Mouse (Mus musculus) forebrain, postnatal 0 days (tissue): ENCODE data around the gene Gnaq. TPM values are rescaled to one million over a fixed set of nuclear protein-coding genes. Genes with fewer than 3 reads are reported as not detected.

Experiments used
- ATAC-seq: fragments of 200-750 bp; cut with Nextera tagmentation; 2 replicates; pipeline ENCODE4 v1.8.0; 2017; ENCODE audit warnings: mild to moderate bottlenecking, moderate library complexity
- DNase-seq: peaks from one replicate; pipeline ENCODE4 v3.0.0-alpha.2; 2015
- H3K27ac ChIP-seq: fragments of 300-500 bp; sonication (generic); 2 replicates; pipeline ENCODE4 v1.5.1; 2014; ENCODE audit warnings: low read depth, mild to moderate bottlenecking, antibody characterized with exemption, low read length, moderate library complexity, mixed read lengths
- H3K27me3 ChIP-seq: fragments of 300-500 bp; sonication (generic); 2 replicates; pipeline ENCODE4 v1.6.1; 2014; ENCODE audit warnings: mild to moderate bottlenecking, low read length, mixed read lengths; ENCODE audit not compliant: insufficient read depth
- H3K36me3 ChIP-seq: fragments of 300-500 bp; sonication (generic); 2 replicates; pipeline ENCODE4 v1.6.1; 2014; ENCODE audit warnings: mild to moderate bottlenecking, moderate library complexity; ENCODE audit not compliant: insufficient read depth
- H3K4me1 ChIP-seq: fragments of 300-500 bp; sonication (generic); 2 replicates; pipeline ENCODE4 v1.6.1; 2014; ENCODE audit warnings: antibody characterized with exemption; ENCODE audit not compliant: insufficient read depth
- H3K4me2 ChIP-seq: fragments of 300-500 bp; sonication (generic); 2 replicates; pipeline ENCODE4 v1.6.1; 2014; ENCODE audit warnings: low read depth, mild to moderate bottlenecking, moderate library complexity
- H3K4me3 ChIP-seq: fragments of 300-500 bp; sonication (generic); 2 replicates; pipeline ENCODE4 v1.5.1; 2014; ENCODE audit warnings: low read depth, low read length, mixed read lengths
- H3K9ac ChIP-seq: fragments of 300-500 bp; sonication (generic); 2 replicates; pipeline ENCODE4 v1.6.1; 2014; ENCODE audit warnings: mild to moderate bottlenecking
- H3K9me3 ChIP-seq: fragments of 300-500 bp; sonication (generic); 2 replicates; pipeline ENCODE4 v1.6.1; 2016; ENCODE audit warnings: low read length
- CTCF ChIP-seq: sonication (generic); IDR thresholded peaks from 2 replicates; pipeline ENCODE4 v1.5.1; 2016; ENCODE audit warnings: antibody characterized with exemption, control low read depth, low read depth
- WGBS: fragments of 180-500 bp; shearing (Covaris S2); extraction: QIAGEN DNeasy Blood & Tissue Kit; methylation state at CpG from one replicate; pipeline ENCODE4 v1.1.7; 2014; 5-methylcytosine and 5-hydroxymethylcytosine counted together
- polyA plus RNA-seq: library from polyadenylated mRNA; unstranded; fragments of >200 nt; fragmentation: Nextera tagmentation; extraction: Ambion mirVana; gene quantifications from 2 replicates; pipeline ENCODE4 v1.2.1, GENCODE M21; 2015
- total RNA-seq: library from RNA; depleted of rRNA; stranded (reverse); fragments of >200 nt; gene quantifications from 2 replicates; pipeline ENCODE4 v1.2.3, GENCODE M21; 2014

Gnaq gene
- total and polyA plus RNA-seq, 2 experiments from 2014 or later, result 94.2 to 143 TPM

DNA sequence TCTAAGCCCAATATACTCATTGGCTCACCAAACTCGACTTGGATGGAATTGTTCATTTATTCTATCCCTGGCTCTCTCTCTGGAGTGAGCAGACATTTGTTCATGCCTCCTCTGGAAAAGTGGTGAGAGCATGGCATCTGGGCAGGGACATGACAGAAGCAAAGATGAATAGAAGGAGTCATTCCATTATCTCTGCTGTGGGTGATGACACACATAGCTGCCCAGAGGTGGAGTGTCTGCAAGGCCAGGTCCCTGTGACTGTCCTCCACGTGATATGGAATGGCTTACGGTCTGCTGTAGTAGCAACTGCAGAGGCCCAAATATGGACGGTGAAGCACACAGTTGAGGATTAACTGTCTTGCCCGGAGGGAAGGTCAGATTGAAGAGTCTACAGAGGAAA is 261.8 kb downstream of the Gnaq start:
- WGBS, result 93% methylated on average over 5 of the region's 5 CpGs
- Histone ChIP-seq H3K9me3 (no peaks in the 10 kb centered on the region), H3K9ac (no peak overlapping the region), H3K27ac (no peak overlapping the region), H3K36me3 (no peaks in the 10 kb centered on the region; the same call in 1 of the 2 replicates), H3K4me2 (no peak overlapping the region), H3K27me3 (no peaks in the 10 kb centered on the region), H3K4me1 (no peaks in the 10 kb centered on the region), H3K4me3 (no peak overlapping the region)
- DNase-seq, result no peak
- no peak for ATAC-seq
- no peak for TF ChIP-seq CTCF

DNA sequence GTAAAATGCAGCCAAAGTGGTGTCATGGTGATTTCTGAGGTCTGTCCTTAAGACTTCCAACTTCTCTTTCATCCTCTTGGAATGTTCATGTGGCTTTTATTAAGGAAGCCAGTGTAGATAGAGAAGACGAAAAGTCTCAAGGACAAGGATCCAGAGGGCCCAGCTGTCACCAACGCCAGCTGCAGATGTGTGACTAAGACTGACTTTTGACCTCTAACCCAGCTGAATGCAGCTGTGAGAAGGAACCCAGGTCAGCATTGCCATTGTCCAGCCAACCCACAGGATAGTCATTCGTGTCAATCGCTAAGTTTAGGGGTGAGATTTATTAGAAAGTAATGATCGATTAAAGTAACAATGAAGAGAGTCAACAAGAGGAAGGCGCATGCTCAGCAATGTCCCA is 270.5 kb downstream of the Gnaq start:
- no peak overlapping the region for H3K9ac ChIP-seq
- H3K27ac ChIP-seq, result no peak overlapping the region
- H3K4me1 ChIP-seq, result no peaks in the 10 kb centered on the region
- H3K9me3 ChIP-seq, result no peaks in the 10 kb centered on the region
- H3K4me2 ChIP-seq, result no peak overlapping the region
- ATAC-seq (no peak), DNase-seq (no peak)
- TF ChIP-seq CTCF, result no peak
- no peak overlapping the region for H3K4me3 ChIP-seq
- no peaks in the 10 kb centered on the region for H3K27me3 ChIP-seq
- WGBS, result 93% methylated on average over 6 of the region's 6 CpGs
- no peaks in the 10 kb centered on the region for H3K36me3 ChIP-seq

DNA sequence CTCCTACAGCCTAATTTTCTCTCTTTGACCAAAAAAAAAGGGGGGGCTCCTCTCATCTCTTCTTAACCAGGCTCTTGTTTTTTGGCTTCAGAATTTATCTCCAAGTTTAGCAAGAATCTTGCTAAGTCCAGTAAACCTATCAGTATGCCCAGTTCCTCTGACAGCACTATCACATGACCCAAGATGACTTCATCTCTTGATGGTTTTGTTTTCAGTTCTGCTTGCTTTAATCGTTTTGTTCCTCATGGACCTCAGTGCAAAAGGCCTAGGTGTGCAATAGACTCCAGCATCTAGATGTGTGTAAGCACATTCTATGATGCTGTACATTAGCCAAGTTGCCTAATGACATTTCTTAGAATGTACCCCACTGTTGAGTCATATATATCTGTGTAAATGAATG is 275.1 kb downstream of the Gnaq start:
- 84% methylated on average over 1 of the region's 1 CpGs for WGBS
- Histone ChIP-seq H3K27me3 (no peaks in the 10 kb centered on the region), H3K27ac (no peak overlapping the region), H3K4me1 (no peaks in the 10 kb centered on the region), H3K9ac (no peak overlapping the region), H3K36me3 (no peaks in the 10 kb centered on the region), H3K4me2 (no peak overlapping the region), H3K9me3 (no peaks in the 10 kb centered on the region), H3K4me3 (no peak overlapping the region)
- ATAC-seq (no peak), DNase-seq (no peak)
- TF ChIP-seq CTCF, result no peak

DNA sequence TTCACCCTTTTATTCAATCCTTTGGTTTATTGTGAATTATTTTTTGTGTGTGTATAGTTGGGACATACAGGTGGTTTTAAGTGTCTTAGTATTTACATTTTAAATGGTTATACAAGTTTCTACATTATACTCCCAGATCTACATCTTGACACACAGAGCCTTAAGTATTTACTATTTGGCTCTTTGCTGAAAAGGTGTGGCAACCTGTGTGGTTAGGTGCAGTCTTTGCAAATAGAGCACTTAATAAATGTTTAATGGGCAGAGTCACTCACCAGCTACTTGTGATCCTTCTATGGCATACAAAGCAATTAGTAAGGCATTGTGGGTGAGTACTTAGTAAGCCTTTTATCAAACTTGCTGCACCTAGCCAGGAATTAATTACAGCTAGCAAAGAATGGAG is 278.7 kb downstream of the Gnaq start:
- Histone ChIP-seq H3K4me2 (no peak overlapping the region), H3K27ac (no peak overlapping the region), H3K9ac (no peak overlapping the region), H3K9me3 (no peaks in the 10 kb centered on the region), H3K4me3 (no peak overlapping the region), H3K4me1 (no peaks in the 10 kb centered on the region), H3K27me3 (no peaks in the 10 kb centered on the region), H3K36me3 (no peaks in the 10 kb centered on the region)
- no peak for DNase-seq
- TF ChIP-seq CTCF, result no peak
- ATAC-seq, result no peak

DNA sequence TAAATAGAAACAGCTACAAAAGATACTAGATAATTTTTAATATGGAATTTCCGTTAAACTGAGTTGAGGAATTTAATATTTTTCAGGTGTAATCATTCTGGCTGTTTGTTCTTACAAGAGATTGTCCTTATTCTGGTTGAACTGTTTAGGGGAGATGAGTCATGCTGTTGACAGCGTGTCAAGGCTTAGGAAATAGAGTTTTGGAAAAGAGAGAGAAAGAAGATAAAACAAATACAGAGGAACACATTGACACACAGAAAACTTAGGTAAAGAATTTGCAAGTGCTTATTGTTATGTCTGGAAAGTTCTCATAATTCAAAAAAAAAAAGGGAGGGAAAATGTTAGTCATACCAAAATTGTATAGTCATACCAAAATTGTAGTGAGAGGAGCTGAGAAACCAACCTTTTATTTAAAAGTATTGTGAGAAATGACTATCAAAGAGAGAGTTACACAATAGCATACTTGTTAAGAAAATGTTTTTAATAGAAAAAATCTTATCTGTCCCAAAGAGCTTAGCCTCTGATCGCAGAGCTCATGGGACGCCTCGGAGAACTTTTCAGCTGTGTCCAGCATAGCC is 285.5 kb downstream of the Gnaq start:
- no peak for ATAC-seq
- Histone ChIP-seq H3K27me3 (no peaks in the 10 kb centered on the region), H3K36me3 (no peaks in the 10 kb centered on the region), H3K4me2 (no peak overlapping the region), H3K9ac (no peak overlapping the region), H3K27ac (no peak overlapping the region), H3K9me3 (no peaks in the 10 kb centered on the region), H3K4me3 (no peak overlapping the region), H3K4me1 (no peaks in the 10 kb centered on the region)
- DNase-seq, result no peak
- TF ChIP-seq CTCF, result no peak
- WGBS, result 96% methylated on average over 5 of the region's 5 CpGs

DNA sequence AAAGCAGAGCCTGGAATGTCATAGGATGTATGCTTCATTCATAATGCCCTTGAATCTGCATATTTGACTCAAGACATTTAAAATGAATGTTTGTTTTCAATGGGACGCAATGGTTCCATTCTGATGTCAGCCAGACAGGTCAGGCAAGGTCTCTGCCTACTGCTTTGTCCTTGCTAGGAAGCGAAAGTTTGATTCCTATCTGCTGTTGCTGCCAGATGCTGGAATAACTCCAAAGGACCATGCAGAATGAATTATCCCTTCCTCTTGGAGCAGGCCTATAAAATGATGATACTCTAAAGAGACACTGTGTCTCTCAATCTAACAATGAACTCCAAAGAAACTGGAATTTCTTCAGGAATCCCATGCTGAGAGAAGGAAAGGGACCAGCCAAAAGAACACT is 293.0 kb downstream of the Gnaq start:
- no peaks in the 10 kb centered on the region for H3K4me1 ChIP-seq
- H3K27me3 ChIP-seq, result no peaks in the 10 kb centered on the region
- no peak overlapping the region for H3K4me3 ChIP-seq
- no peak overlapping the region for H3K4me2 ChIP-seq
- H3K9me3 ChIP-seq, result 0 out of 2 replicates have a peak, but pooled peaks cover 3% of the 10 kb centered on the region
- no peak overlapping the region for H3K27ac ChIP-seq
- ATAC-seq, result no peak
- no peaks in the 10 kb centered on the region for H3K36me3 ChIP-seq
- no peak for DNase-seq
- TF ChIP-seq CTCF, result no peak
- no peak overlapping the region for H3K9ac ChIP-seq
- 86% methylated on average over 2 of the region's 2 CpGs for WGBS

DNA sequence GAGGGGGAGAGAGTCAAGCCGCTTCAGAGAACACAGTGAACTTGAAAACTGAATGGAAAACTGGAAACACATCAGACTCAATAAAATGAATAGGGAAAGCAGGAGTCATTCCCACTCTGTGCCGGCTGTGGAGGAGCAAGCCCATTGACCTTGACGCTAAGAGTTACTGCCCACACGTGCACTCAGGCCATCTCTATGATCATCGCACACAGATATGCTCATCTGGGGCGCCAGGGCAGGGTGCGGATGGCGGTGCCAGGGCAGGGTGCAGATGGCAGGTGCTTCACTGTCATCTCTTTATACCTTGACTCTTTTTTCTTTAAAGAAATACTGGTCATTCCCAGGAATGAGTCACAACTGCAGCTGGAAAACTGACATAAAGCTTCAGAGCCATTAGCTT is 298.7 kb downstream of the Gnaq start:
- Histone ChIP-seq H3K4me2 (no peak overlapping the region), H3K27me3 (peaks cover 15% of the 10 kb centered on the region), H3K36me3 (no peaks in the 10 kb centered on the region), H3K4me3 (no peak overlapping the region), H3K4me1 (0 out of 2 replicates have a peak, but pooled peaks cover 8% of the 10 kb centered on the region), H3K9ac (no peak overlapping the region), H3K27ac (no peak overlapping the region), H3K9me3 (0 out of 2 replicates have a peak, but pooled peaks cover 3% of the 10 kb centered on the region)
- 77% methylated on average over 8 of the region's 8 CpGs for WGBS
- no peak for DNase-seq
- no peak for TF ChIP-seq CTCF
- ATAC-seq, result no peak
